Mouse (Mus musculus) thymus, adult 18-20 months (tissue): ENCODE measurements at regions not wholly inside any gene's neighbourhood (a gene's known extent, or its start where the extent isn't known, plus 50 kb on each side); places are given as distances from the start of the nearest gene placed in this dataset.

ENCODE experiments used
- DNase-seq, 2 experiments: peaks; one replicate each; pipeline ENCODE4 v3.0.0; 2022; ENCODE audit warnings: mixed read lengths in 2 of 2

- no peak for DNase-seq
Observed at GRCm38 (mm10) chr13:102593405-102594200, 99.8 kb upstream of the Cd180 start.

DNA sequence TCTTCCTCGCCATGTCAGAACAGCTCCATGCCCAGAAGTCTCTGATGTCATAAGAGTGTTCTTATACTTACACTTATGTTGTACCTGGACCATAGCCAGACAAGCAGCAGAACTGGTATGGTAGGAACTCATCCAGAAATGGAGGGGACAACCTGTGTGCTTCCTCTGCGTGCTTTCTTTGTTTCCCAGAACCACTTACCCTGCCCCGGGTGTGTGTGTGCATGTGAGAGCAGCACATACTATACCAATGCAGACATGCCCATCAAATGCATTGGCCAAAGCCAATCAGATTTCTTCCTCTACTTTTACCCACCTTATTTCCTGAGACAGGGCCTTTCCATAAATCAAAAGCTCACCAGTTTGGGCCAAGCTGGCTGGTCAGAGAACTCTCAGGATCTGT is 99.2 kb upstream of the Cd180 start:
- DNase-seq: no peak

DNA sequence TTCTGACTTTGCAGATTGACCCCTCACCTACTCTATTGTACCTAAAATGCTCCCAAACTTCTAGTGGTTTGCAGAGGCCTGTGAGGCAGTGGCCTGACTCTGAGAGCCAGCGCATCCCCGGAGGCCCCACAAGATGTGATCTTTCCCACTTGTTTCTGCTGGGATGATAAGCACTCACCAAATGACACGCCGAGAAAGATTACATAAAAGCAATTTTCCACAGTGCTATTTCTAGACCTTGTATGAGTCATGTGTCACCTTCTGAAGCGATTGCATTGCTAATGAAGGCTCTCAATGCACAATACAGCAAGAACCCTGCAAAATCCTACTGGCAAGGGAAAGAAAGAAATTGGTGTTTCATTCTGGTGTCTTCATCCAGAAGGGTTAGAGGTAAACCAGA is 97.8 kb upstream of the Cd180 start:
- no peak for DNase-seq

DNA sequence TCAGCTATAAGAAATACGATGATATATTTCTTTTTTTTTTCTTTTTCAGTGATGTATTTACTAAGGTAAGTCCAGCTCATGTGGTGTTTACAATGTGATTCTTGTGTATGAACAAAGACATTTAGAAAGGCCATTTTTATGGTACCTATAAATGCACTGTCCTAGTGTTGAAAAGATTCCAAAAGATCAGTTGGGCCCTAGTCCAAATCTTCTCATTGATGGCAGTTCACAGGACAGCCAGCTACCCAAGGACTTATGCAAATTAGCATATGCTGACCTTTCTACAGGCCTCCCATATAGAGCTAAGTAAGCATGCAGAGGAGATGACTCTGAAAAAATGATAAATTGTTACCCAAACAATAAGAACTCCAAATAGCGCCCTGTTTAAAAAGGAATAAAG is 97.3 kb upstream of the Cd180 start:
- no peak for DNase-seq

DNA sequence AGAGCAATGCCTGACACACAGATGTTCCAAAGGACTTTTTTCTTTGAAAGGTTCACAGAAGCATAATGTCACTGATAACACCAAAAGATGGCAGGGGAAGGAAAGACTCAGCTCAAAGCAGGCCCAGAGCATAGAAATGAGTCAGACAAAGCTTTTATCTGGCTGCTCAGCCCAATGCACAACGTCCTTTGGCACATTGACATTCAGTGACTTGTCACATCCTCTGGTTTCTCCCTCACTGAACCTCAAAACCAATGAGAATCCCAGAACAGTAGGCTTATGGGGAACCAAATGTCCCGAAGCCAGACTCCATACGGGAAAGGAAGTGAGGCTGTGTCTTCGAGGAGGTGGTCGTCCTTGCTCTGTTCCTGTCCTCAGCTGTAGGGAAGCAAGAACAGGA is 95.2 kb upstream of the Cd180 start:
- DNase-seq: no peak

GRCm38 (mm10) chr13:102599602-102600001 is 93.8 kb upstream of the Cd180 start:
- DNase-seq: no peak

DNA sequence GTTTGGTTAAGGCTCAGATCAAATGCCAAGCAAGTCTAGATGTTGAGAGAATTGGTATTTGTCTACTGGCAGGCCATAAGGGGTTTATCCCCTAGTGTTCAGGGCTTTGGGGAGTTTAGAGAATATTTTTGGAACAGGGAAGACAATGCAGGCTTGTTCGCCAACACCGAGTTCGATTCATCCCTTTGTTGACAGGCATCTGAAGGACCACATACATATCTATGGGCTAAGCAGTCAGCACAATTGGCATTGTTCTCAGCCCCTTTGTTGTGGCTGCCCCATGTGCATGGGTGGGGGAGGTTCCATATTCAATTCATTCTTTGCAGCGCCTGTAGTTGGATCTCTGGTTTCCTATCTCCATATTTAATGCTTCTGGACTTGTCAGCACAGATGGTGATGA is 93.3 kb upstream of the Cd180 start:
- DNase-seq: no peak

- no peak for DNase-seq
Observed at GRCm38 (mm10) chr13:102624461-102624860, 68.9 kb upstream of the Cd180 start.

GRCm38 (mm10) chr13:102625171-102625835 is 68.1 kb upstream of the Cd180 start:
- no peak for DNase-seq

- DNase-seq: no peak
Observed at GRCm38 (mm10) chr13:102625836-102626340, 67.5 kb upstream of the Cd180 start.

DNA sequence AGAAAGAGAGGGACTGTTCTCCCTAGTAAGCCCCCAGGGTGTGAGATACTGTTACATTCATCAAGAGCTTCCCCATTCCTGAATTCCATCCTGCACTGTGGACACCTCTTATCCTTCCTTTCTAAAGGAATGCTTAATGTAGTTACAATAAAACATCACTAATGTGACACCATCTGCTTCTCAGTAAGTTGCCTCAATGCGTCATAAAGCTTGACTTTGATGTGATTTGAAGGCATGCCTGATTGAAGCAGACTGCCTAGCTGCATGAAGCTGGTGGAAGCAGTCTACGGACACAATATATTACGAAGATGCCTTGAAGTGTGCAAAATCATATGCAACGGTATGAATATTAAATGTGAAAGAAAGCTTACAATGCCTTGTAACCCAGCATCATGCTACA is 65.6 kb upstream of the Cd180 start:
- no peak for DNase-seq

DNA sequence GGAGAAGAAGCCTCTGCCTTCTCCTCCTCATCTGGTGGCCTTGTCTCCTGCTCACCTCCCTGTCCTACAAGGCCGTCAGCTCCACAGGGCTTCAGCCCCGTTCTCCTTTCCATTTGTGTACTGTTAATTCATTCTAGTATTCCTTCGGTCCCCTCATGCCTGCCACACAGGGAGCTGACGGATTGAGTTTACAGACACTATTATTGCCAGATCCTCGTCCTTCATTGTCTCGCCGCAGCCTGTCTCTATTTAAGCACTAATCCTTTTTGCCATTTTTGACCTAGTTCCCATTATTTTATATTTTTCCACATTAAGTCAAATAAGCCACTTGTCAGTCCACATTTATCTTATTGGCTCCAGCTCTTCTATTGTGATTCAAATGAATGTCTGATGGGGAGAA is 64.2 kb upstream of the Cd180 start:
- DNase-seq: no peak

DNA sequence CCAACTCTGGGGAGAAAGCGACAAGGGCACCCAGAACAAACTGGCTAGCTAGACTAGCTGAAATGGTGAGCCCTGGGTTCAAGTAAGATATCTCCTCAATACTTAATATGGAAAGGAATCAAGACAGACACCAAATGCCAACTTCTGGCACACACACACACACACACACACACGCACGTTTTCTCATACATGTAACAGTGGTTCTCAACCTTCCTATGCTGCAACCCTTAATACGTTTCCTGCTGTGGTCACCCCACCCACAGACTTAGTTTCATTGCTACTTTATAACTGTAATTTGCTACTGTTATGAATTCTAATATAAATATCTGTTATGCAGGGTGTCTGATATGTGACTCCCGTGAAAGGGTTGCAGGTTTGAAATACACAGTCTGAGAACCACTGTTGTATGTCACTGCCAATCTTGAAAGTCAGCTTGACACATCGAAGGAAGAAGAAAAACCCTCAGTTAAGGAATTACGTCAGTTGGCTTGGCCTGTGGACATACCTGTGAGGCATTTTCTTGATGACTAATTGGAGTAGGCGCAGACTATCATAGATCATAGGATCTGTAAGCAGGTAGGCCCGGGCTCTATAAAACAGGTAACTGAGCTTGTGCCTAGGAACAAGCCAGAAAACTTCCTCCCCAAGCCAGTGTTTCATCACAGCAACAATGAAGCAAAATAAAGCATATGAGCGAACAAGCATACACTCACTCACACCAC is 59.0 kb upstream of the Cd180 start:
- DNase-seq: no peak

GRCm38 (mm10) chr13:102636032-102636431 is 57.3 kb upstream of the Cd180 start:
- no peak for DNase-seq

DNA sequence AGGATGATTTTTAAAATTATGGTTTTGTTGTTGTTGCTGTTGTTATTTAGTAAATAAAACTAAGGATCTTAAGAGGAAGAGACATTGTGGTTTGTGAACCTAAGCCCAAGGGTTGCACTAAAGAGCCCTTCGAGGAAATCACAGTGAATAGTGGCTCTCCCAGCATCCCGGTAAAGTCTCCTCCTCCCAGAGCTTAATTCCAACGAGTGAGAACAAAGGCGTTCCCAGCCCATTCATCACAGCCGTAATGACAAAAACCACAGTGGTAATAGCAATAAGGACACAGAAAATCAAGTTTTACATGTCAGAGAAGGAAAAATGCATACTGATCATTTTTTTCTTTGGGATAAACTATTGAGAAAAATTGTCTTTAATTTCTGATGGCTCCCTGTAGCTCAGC is 56.3 kb upstream of the Cd180 start:
- no peak for DNase-seq

DNA sequence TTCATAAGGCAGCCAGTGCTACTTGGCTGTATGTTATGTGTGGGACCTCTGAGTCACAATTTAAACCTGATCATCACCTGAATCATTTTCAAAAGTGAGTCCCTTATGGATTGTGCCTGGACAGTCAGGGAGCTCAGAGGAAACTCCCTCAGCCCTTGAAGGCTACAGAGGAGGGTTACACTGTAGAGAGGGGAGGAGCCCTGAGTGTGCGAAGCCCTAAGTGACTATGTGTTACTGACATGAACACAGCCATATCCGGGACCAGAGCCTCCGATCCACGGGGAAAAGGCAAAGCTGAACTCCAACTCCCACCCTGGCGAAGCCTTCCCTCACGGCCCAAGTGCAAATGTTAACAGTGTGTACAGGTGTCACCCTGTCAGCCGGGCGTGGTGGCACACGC is 53.7 kb upstream of the Cd180 start:
- no peak for DNase-seq

DNA sequence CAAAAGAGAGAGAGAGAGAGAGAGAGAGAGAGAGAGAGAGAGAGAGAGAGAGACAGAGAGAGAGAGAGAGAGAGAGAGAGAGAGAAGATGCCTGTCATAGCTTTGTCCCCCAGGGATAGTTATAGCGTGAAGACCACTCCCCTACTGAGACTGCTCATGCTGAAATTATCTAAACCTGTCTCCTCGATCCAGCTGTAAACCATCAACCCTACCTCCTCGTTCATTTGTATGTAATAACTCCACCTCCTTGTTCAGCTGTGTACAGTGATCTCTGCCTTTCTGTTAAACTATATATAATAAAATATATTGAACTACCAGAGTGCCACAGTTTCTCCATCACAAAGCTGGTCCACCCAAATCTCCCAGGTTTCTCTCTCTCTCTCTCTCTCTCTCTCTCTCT is 53.2 kb upstream of the Cd180 start:
- DNase-seq: no peak
